Mouse (Mus musculus) heart, postnatal 0 days (tissue): Measurements from ENCODE around the gene Prkar1b. TPM values are rescaled to one million over a fixed set of nuclear protein-coding genes. Genes with fewer than 3 reads are reported as not detected.

Source experiments
- ATAC-seq: fragments of 200-750 bp; cut with Nextera tagmentation; 2 replicates; pipeline ENCODE4 v1.8.0; 2017; ENCODE audit warnings: low read depth, moderate number of reproducible peaks, moderate library complexity; ENCODE audit not compliant: insufficient read depth
- DNase-seq: peaks from one replicate; pipeline ENCODE4 v3.0.0-alpha.2; 2016; ENCODE audit warnings: low spot score
- H3K27ac ChIP-seq: fragments of 300-500 bp; sonication (generic); 2 replicates; pipeline ENCODE4 v1.5.1; 2014; ENCODE audit warnings: low read depth, mild to moderate bottlenecking
- H3K27me3 ChIP-seq: fragments of 300-500 bp; sonication (generic); 2 replicates; pipeline ENCODE4 v1.6.1; 2014; ENCODE audit warnings: low read length, mixed read lengths; ENCODE audit not compliant: control insufficient read depth, insufficient read depth
- H3K36me3 ChIP-seq: fragments of 300-500 bp; sonication (generic); replicated peaks from 2 replicates; pipeline ENCODE4 v1.6.1; 2014; ENCODE audit warnings: low read length, mixed read lengths; ENCODE audit not compliant: control insufficient read depth, insufficient read depth
- H3K4me1 ChIP-seq: fragments of 300-500 bp; sonication (generic); 2 replicates; pipeline ENCODE4 v1.6.1; 2014; ENCODE audit warnings: antibody characterized with exemption; ENCODE audit not compliant: control insufficient read depth, insufficient read depth
- H3K4me2 ChIP-seq: fragments of 300-500 bp; sonication (generic); 2 replicates; pipeline ENCODE4 v1.6.1; 2014; ENCODE audit warnings: low read depth, mild to moderate bottlenecking, low read length, moderate library complexity
- H3K4me3 ChIP-seq: fragments of 300-500 bp; sonication (generic); 2 replicates; pipeline ENCODE4 v1.5.1; 2014; ENCODE audit warnings: low read depth, low read length
- H3K9ac ChIP-seq: fragments of 300-500 bp; sonication (generic); replicated peaks from 2 replicates; pipeline ENCODE4 v1.6.1; 2014; ENCODE audit warnings: low read depth, low read length, mixed read lengths
- H3K9me3 ChIP-seq: fragments of 300-500 bp; sonication (generic); replicated peaks from 2 replicates; pipeline ENCODE4 v1.6.1; 2016; ENCODE audit warnings: low read length; ENCODE audit not compliant: control insufficient read depth
- CTCF ChIP-seq: IDR thresholded peaks from 2 replicates; pipeline ENCODE4 v1.5.1; 2016; ENCODE audit warnings: antibody characterized with exemption, control low read depth, low read depth
- EP300 ChIP-seq: IDR thresholded peaks from 2 replicates; pipeline ENCODE4 v1.6.1; 2016; ENCODE audit warnings: antibody characterized with exemption, low read depth
- WGBS: fragments of 180-500 bp; shearing (Covaris S2); extraction: QIAGEN DNeasy Blood & Tissue Kit; methylation state at CpG from one replicate; pipeline ENCODE4 v1.1.7; 2014; 5-methylcytosine and 5-hydroxymethylcytosine counted together
- polyA plus RNA-seq: library from polyadenylated mRNA; unstranded; fragments of >200 nt; fragmentation: Nextera tagmentation; extraction: Ambion mirVana; gene quantifications from 2 replicates; pipeline ENCODE4 v1.2.1, GENCODE M21; 2015
- total RNA-seq: library from RNA; depleted of rRNA; stranded (reverse); fragments of >200 nt; gene quantifications from 2 replicates; pipeline ENCODE4 v1.2.3, GENCODE M21; 2014; ENCODE audit warnings: low replicate concordance

Prkar1b gene
- total and polyA plus RNA-seq, 2 experiments from 2014 or later, result 2.3 to 4.4 TPM

GRCm38 (mm10) chr5:139077311-139078155 lies 72.3 kb downstream of the Prkar1b start:
- Histone ChIP-seq H3K4me2 (no peak overlapping the region), H3K9me3 (no peaks in the 10 kb centered on the region), H3K4me1 (peaks cover 27% of the 10 kb centered on the region), H3K4me3 (no peak overlapping the region), H3K27ac (no peak overlapping the region), H3K9ac (no peak overlapping the region), H3K36me3 (no peaks in the 10 kb centered on the region), H3K27me3 (no peaks in the 10 kb centered on the region)
- WGBS, result 52% methylated on average over 11 of the region's 11 CpGs
- no peak for TF ChIP-seq CTCF
- TF ChIP-seq EP300, result no peak
- DNase-seq (no peak), ATAC-seq (no peak)

DNA sequence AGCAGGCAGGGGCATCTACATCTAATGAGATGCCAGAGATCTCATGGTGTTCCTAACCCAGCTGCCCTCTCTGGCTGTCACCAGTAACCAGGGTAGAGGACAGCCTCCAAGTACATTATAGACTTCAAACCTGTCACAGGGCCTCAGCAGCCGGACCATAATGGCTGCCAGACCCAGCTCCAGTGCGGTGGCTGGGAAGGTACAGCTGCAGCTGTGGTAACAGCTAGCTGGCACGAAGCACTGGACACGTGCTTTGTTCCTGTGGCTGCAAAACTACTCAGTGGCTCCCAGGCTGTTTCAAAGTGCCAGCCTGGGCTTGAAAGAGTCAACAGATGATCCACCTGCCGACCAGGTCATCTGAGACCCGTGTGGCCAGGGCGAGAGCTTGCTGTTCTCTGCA lies 73.4 kb downstream of the Prkar1b start:
- Histone ChIP-seq H3K27me3 (no peaks in the 10 kb centered on the region), H3K27ac (peak overlapping the region; percentile 25; the same call in 1 of the 2 replicates), H3K4me3 (no peak overlapping the region), H3K9me3 (no peaks in the 10 kb centered on the region), H3K4me2 (no peak overlapping the region), H3K36me3 (no peaks in the 10 kb centered on the region), H3K4me1 (peaks cover 17% of the 10 kb centered on the region), H3K9ac (no peak overlapping the region)
- peak; percentile 31 for DNase-seq
- WGBS, result 67% methylated on average over 7 of the region's 7 CpGs
- TF ChIP-seq EP300 (no peak), CTCF (no peak)
- peak; percentile 33; the same call in 1 of the 2 replicates for ATAC-seq

DNA sequence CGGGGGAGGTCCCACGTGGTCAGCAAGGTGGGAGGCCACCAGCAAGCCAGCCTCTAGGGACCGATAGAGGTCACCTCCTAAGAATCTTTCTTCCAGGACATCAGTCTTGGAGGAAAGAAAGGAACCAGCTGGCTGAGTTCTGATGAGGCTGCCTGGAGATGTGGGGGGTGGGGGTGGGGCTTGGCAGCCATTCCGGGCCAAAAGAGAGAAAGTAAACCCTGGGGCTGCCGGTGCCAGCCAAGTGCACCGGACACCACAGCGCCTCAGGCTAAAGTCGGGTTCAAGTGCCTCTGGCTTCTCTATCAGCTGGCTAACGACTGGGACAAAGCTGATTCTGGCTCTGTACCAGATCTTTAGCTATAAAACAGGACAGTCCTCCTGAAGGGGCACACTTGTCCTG lies 74.0 kb downstream of the Prkar1b start:
- no peak for ATAC-seq
- Histone ChIP-seq H3K27me3 (no peaks in the 10 kb centered on the region), H3K27ac (no peak overlapping the region), H3K4me3 (no peak overlapping the region), H3K4me1 (peaks cover 11% of the 10 kb centered on the region; the same call in 1 of the 2 replicates), H3K9me3 (no peaks in the 10 kb centered on the region), H3K36me3 (no peaks in the 10 kb centered on the region), H3K9ac (no peak overlapping the region), H3K4me2 (no peak overlapping the region)
- TF ChIP-seq CTCF (no peak), EP300 (no peak)
- DNase-seq, result no peak
- WGBS, result 12% methylated on average over 8 of the region's 9 CpGs

- 32% methylated on average over 3 of the region's 3 CpGs for WGBS
- Histone ChIP-seq H3K4me3 (no peak overlapping the region), H3K36me3 (no peaks in the 10 kb centered on the region), H3K9ac (no peak overlapping the region), H3K4me1 (peaks cover 9% of the 10 kb centered on the region; the same call in 1 of the 2 replicates), H3K9me3 (no peaks in the 10 kb centered on the region), H3K4me2 (no peak overlapping the region), H3K27ac (no peak overlapping the region), H3K27me3 (no peaks in the 10 kb centered on the region)
- ATAC-seq (peak; percentile 53), DNase-seq (peak; percentile 30)
- peak; percentile 68 for TF ChIP-seq CTCF
- no peak for TF ChIP-seq EP300
These were observed 74.7 kb downstream of the Prkar1b start for GRCm38 (mm10) chr5:139075125-139075524.

GRCm38 (mm10) chr5:139073977-139074376 lies 75.8 kb downstream of the Prkar1b start:
- Histone ChIP-seq H3K27ac (no peak overlapping the region), H3K4me3 (no peak overlapping the region), H3K36me3 (no peaks in the 10 kb centered on the region), H3K4me2 (no peak overlapping the region), H3K27me3 (no peaks in the 10 kb centered on the region), H3K9me3 (no peaks in the 10 kb centered on the region), H3K4me1 (peaks cover 9% of the 10 kb centered on the region; the same call in 1 of the 2 replicates), H3K9ac (no peak overlapping the region)
- DNase-seq (no peak), ATAC-seq (no peak)
- TF ChIP-seq CTCF (no peak), EP300 (no peak)
- WGBS, result 87% methylated on average over 7 of the region's 7 CpGs
